Mouse (Mus musculus) erythroblast, embryonic 14.5 days (primary cell): Measurements from ENCODE around the gene Abraxas2.

Source experiments
- GATA1 ChIP-seq: IDR thresholded peaks from 2 replicates; pipeline ENCODE4 v1.6.1; 2012; ENCODE audit warnings: low read length, inconsistent platforms, mixed read lengths
- TAL1 ChIP-seq: IDR thresholded peaks from 3 replicates; pipeline ENCODE4 v1.6.1; 2012; ENCODE audit warnings: low read length, inconsistent platforms, mixed read lengths

DNA sequence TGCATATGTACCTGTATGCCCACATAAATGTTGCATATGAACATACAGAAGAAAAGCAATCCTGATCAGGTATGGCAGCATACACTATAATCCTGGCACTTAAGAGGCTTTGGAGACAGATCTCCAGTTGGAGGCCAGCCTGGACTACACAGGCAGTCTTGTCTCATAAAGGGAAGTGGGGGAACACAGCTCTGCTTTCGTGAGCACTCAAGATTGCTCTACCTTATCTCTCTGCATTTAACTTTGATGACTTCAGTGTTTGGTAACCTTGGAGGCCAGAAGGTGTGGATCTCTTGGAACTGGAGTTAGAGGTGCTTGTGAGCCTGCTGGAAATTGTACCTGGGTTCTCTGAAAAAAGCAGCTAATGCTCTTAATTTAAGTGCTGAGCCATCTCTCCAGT lies 21.3 kb downstream of the Abraxas2 start:
- no peak for TF ChIP-seq TAL1
- no peak for TF ChIP-seq GATA1
